Mouse (Mus musculus) heart, postnatal 14 days (tissue): ENCODE measurements around the gene Ikbkg. TPM values are rescaled to one million over a fixed set of nuclear protein-coding genes. Genes with fewer than 3 reads are reported as not detected.
"Not testable (repeated sequence)": the region's sequence is repeated elsewhere in the genome, so short reads cannot be mapped to it uniquely, and the experiment has no call there.

Source experiments
- DNase-seq, 2 experiments: peaks; one replicate each; pipeline ENCODE4 v3.0.0; 2021 to 2022
- intact Hi-C: fragments of 180-260 bp; cut with DNase I; formaldehyde crosslinking; loops from one replicate; pipeline ENCODE4 v1.15.1; 2025
- total RNA-seq, 2 experiments: library from RNA; stranded (reverse); gene quantifications; 2 replicates each; pipeline ENCODE4 v1.2.3; 2021

The Ikbkg gene
- total RNA-seq, 2 experiments from 2014 or later, result 46.6 to 52.2 TPM

DNA sequence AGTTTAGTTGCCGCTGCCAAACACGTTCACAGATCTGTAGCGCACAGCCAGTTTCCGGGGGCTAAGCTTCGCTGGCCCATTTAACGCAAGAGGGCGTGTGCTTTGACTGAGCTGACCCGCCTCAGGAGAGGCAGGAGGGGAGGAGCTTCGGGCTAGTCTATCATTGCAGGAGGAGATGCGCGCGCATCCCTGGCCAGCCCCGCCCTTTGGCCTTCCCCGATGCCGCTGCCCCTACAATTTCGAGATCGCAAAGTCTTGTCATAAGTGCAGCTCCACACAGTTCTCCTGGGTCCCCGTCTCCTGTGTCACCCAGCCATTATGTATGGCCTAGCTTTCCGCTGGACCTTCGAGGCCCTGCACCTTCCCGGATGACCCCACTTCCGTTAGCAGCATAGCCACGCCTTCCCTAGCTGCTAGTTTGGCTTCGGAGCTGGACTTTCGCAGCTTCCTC is 35.8 kb downstream of the Ikbkg start, which contains the start of gene G6pdx:
G6pdx (minus strand) TSS at position 369 of the 451 bp plus-strand sequence.
- intact Hi-C loops, result no loop called here
- peak; percentile 84 to 86 for DNase-seq

DNA sequence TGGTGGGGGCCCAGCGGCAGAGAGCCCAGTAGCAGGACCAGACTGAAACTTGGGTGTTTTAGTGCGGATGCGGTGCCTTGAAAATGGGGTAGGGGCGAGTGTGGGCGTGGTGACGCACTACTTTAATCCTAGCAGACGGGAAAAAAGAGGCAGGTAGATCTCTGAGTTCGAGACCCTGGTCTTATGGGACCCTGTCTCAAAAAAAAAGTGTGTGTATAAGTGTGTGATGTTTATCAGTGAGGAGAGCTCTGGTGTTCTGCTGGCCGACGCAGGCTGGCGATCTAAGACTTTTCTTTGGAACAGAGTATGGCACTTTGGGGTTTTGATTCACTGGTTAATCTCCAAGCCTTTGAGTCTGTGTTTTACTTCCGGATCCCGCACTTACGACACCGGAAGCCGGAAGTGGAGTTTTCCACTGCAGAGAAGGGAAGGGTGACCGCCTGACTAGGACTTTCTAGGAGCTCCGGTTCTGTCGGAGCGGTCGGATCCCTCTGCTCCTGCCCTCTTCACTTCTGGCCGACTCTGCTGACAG is 36.3 kb downstream of the Ikbkg start:
- intact Hi-C loops, result no loop called here
- DNase-seq, result peak; percentile 66 to 76

DNA sequence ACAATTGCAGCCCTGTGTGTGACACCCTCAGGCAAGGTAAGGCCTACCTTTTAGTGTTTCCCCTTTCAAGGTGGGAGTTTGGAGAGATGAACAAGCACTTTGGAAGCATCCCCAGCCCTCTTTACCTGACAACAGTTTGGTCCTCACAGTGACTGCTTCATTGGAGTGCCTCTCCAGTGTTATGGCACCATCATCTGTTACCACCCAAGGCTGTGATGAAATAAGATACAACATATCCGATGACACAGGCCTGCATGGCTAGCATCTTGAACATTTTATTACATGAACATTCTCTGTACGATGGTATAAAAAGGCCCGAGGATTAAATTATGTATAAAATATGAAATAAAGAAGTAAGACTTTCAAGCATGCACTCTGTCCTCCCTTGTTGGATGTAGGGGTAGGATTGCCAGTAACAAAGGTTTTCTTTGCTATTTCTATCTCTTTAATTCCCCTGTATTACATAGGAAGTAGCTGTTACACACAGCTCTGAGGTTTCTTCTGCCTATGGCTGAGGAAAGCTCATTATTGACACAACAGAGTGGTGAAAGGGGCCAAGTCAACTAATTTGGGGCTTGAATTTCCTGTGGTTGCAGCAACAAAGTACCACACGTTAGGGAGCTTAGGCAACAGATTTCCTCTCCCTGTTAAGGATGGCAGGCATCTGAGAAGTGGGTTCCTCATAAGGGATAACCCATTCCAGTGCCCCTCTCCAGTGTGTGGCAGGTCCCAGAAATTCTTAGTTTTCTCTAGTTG is 58.2 kb downstream of the Ikbkg start:
- intact Hi-C loops, result no loop called here
- no peak for DNase-seq

DNA sequence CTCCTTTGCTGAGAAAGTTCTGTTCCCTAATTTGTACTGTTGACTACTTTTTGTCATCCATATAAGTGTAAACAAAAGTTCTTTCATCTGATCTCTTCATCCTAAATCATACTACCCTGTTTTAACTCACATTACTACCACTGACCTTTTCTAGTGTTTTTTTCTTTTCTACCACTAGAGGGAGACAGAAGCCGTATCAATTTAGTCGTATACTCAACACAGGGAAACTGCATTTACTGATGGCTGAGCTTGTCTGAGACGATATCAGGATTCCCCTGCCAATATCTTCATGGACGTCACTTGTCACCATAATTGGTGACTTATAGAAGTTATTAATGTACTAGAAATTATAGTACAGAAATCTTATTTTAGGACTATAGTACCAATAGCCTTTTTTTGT is 59.7 kb downstream of the Ikbkg start:
- intact Hi-C loops, result no loop called here
- no peak for DNase-seq

DNA sequence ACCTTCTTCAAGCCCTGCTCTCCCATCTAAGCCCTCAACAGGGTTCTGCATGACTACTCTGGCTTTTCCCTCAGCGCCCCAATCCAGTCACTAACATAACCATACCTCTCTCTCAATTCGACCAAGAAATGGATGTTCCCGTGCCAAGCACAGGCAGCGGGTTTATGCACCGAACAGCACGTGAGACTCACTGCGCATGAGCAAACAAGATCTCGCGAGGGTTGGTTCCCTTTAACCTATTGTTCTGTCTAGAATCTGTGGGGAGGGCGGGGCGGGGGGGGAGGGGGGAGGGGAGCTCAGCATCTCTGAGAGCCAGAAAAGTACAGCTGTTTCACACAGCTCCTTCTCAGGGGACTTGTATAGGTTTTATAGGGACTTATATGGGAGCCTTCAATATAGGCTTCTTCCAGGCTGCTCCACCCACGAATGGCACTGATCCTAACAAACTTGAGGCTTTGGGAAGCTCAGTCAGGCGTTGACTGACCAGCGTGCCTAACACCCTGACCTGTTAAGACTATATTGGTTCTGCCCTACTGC is 88.3 kb downstream of the Ikbkg start, which contains the start of gene Gm6880:
Gm6880 (minus strand) TSS at position 51 of the 537 bp plus-strand sequence.
- DNase-seq, intact Hi-C loops: not testable (repeated sequence)

DNA sequence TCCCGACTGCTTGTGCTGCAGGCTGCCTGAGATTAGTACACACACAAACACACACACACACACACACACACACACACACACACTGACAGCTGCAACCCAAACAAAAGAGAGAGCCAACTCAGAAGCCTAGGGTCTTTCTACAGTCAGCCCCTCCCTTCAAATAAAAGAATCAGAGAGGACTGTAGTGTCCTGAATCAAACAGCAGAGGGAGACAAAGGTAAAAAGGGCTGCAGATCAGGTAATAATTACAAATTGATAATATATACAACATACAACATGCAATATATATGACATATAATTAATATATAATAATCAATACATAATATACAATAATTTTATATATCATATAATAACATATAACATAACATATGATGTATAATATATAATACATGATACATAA is 104.0 kb downstream of the Ikbkg start:
- intact Hi-C loops, result no loop called here
- DNase-seq, result peak in 1 of 2 experiments; percentile 5

Other genes starting within 250 kb of the Ikbkg start
- gene Tex28, start 225.5 kb upstream of the Ikbkg start, total RNA-seq, result not detected
- gene Tktl1, start 216.0 kb upstream of the Ikbkg start, total RNA-seq, result not detected
- 100 to 1,000 TPM; 157 to 168 TPM for gene Flna, start 143.5 kb upstream of the Ikbkg start, total RNA-seq
- 10 to 100 TPM; 31.4 to 34.6 TPM for gene Emd, start 138.6 kb upstream of the Ikbkg start, total RNA-seq
- 100 to 1,000 TPM; 153 to 191 TPM for gene Rpl10, start 122.5 kb upstream of the Ikbkg start, total RNA-seq
- 10 to 100 TPM; 39.0 to 42.9 TPM for gene Taz, start 111.4 kb upstream of the Ikbkg start, total RNA-seq
- 10 to 100 TPM; 13.2 to 13.3 TPM for gene Dnase1l1, start 111.0 kb upstream of the Ikbkg start, total RNA-seq
- gene Atp6ap1, start 96.2 kb upstream of the Ikbkg start, total RNA-seq, result 100 to 1,000 TPM; 122 TPM
- gene Gdi1, start 88.3 kb upstream of the Ikbkg start, total RNA-seq, result 10 to 100 TPM; 77.6 to 90.8 TPM
- 10 to 100 TPM; 28.5 to 28.6 TPM for gene Fam50a, start 80.3 kb upstream of the Ikbkg start, total RNA-seq
- 1 to 10 TPM in 1 of 2 experiments, under 1 TPM in 1; 0.98 to 1.1 TPM for gene Plxna3, start 64.2 kb upstream of the Ikbkg start, total RNA-seq
- gene Lage3, start 39.7 kb upstream of the Ikbkg start, total RNA-seq, result 10 to 100 TPM; 34.7 to 38.3 TPM
- gene Ubl4a, start 20.1 kb upstream of the Ikbkg start, total RNA-seq, result 10 to 100 TPM; 48.1 to 53.6 TPM
- 1 to 10 TPM; 5.3 to 5.5 TPM for gene Slc10a3, start 19.9 kb upstream of the Ikbkg start, total RNA-seq
- 10 to 100 TPM; 16.3 to 19.2 TPM for gene Fam3a, start within 50 bp of the Ikbkg start, total RNA-seq
- gene G6pdx, start 35.9 kb downstream of the Ikbkg start, total RNA-seq, result 1 to 10 TPM; 6.7 to 8.0 TPM
- gene Gm6880, start 88.1 kb downstream of the Ikbkg start, total RNA-seq, result not detected
- gene Olfr1326-ps1, start 181.6 kb downstream of the Ikbkg start, total RNA-seq, result not detected
- not detected for gene Olfr1325, start 199.4 kb downstream of the Ikbkg start, total RNA-seq